Mouse (Mus musculus) gastrocnemius, postnatal 10 days (tissue): ENCODE measurements around the gene E330009J07Rik. TPM values are rescaled to one million over a fixed set of nuclear protein-coding genes. Genes with fewer than 3 reads are reported as not detected.

Source experiments
- total RNA-seq, 2 experiments: library from RNA; stranded (reverse); gene quantifications; 2 replicates each; pipeline ENCODE4 v1.2.3; 2021

E330009J07Rik gene
- total RNA-seq, 2 experiments from 2014 or later, result 3.7 to 3.8 TPM

Other genes starting within 250 kb of the E330009J07Rik start
- gene Agk, start 111.0 kb downstream of the E330009J07Rik start, total RNA-seq, result 10 to 100 TPM; 12.2 to 13.9 TPM
- gene Wee2, start 3.0 kb upstream of the E330009J07Rik start, total RNA-seq, result not detected
- 10 to 100 TPM; 32.4 to 33.7 TPM for gene Ssbp1, start 35.2 kb upstream of the E330009J07Rik start, total RNA-seq
- gene Tas2r137, start 55.1 kb upstream of the E330009J07Rik start, total RNA-seq, result not detected
- gene Tas2r108, start 57.4 kb upstream of the E330009J07Rik start, total RNA-seq, result not detected
- not detected for gene Prss37, start 83.4 kb upstream of the E330009J07Rik start, total RNA-seq
- gene Olfr461, start 118.9 kb upstream of the E330009J07Rik start, total RNA-seq, result not detected
- not detected for gene Olfr460, start 133.4 kb upstream of the E330009J07Rik start, total RNA-seq
- gene Clec5a, start 149.7 kb upstream of the E330009J07Rik start, total RNA-seq, result under 1 TPM; 0.56 to 0.78 TPM
- not detected for gene Tas2r138, start 177.2 kb upstream of the E330009J07Rik start, total RNA-seq
- under 1 TPM; 0.70 to 0.81 TPM for gene Mgam, start 192.7 kb upstream of the E330009J07Rik start, total RNA-seq